Mouse (Mus musculus) common myeloid progenitor, adult 5-6 weeks (primary cell): ENCODE data around the gene Fam118b. TPM values are rescaled to one million over a fixed set of nuclear protein-coding genes. Genes with fewer than 3 reads are reported as not detected.
A peak's percentile ranks its signal among the peaks of the same experiment; 100 is the strongest.

Experiments
- ATAC-seq: replicated peaks from 2 replicates; pipeline ENCODE4 v1.8.0; 2016; ENCODE audit warnings: low read depth, mild to moderate bottlenecking, moderate TSS enrichment, inconsistent platforms; ENCODE audit not compliant: poor library complexity, severe bottlenecking
- total RNA-seq: library from RNA; stranded (forward); fragments of 200-1000, 187-1606 nt; gene quantifications from 2 replicates; pipeline ENCODE4 v1.2.3, GENCODE M21; 2017

Fam118b gene
- 14.6 and 15.7 TPM in 2 replicates for total RNA-seq

DNA sequence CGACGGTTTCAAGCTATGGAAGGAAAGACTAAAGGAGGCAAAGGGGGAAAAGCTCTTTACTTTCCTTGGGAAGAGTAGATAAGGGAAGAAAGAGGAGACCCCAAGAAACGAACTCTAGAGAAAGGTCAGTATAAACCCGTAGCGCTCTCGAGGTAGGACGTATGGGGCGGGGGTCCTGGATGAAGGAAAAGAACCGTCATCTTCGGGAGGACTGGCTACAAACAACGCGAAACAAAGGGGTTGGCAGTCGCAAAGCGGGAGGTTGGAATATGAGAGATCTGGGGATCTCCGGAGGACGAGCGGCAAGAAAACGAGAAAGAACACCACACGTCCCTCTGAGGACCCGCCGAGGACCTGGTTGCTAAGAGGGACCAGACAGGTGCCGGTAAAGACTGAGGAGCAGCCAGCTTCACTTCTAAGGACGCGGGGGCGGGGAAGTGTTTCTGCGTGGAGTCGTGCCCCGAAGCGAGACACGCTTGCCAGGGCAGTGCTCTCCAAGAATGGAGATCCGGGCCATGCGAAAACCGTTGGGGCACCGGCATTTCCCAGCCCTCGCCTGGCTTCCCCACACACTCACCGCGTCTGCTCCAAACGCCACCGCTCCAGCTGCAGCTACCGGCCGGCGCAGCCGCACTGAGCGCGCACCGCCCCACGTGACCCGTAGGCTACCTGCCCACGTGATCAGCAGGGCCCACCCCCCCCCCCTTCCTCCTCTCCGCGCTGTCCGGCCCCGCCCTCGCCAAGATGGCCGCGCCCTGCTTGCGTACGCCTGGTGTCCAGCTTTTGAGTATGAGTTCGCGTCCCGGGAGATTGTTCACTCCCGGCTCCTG is at the start of gene Fam118b, which contains the start of gene Rpusd4:
Gene Fam118b (minus strand): TSS at position 660 of the 830 bp plus-strand sequence.
Gene Rpusd4 (plus strand): TSS at position 720 of the 830 bp plus-strand sequence.
- ATAC-seq: peak; percentile 82

DNA sequence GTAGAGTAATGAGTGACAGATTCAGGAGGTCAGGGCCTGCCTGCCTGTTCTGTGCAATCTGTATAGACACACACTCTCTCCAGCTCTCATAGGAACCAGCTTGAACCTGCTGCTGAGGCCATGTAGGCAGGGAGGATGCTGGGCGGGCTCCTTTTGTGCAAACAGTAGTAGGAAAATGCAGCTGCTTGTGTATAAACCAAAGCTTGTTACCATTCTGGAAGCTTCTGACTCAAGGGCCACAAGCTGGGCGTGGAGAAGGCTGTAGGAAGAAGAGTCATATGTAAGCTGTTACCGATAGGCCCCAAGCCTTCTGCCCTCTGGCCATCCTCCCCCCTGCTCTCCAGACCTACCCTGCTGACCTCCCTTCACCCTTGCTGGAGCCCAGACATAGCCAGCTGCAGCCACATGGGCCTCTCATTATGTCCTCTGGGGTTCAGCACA is 49.2 kb upstream of the Fam118b start:
- no peak for ATAC-seq

DNA sequence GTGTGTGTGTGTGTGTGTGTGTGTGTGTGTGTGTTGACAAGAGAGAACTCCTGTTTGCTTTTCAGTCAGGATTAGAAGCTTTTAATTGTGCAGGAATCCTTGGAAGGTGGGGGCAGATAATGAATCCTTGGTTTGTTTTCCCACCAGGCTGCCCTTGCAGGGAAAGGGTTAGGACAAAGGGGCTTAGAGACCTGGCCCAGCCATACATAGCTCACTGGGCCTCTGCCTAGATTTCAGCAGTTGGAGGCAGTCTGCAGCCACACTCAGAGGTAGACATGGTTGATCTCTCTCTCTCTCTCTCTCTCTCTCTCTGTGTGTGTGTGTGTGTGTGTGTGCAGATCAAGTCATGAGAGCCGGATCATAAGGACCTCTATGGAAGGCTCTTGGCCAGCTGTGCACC is 46.6 kb upstream of the Fam118b start:
- no peak for ATAC-seq

DNA sequence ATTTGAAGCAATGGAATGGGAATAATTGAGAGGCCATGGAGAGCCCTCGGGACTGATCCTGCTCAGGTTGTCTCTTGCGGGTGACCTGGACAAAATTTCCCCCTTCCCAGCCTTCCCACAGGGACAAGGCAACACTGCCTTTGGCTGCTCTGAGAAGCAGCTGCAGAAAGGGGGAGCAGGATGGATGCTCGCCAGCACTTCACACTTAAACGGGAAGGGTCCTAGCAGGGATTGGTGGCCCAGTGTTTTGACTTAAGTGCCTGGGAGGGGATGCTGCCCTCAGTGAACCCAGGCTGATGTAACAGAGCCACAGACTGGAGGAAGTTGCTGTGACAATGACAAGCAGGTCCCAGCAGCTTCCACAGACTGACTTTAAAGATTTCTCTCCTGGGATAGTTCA is 46.0 kb upstream of the Fam118b start:
- ATAC-seq: no peak

DNA sequence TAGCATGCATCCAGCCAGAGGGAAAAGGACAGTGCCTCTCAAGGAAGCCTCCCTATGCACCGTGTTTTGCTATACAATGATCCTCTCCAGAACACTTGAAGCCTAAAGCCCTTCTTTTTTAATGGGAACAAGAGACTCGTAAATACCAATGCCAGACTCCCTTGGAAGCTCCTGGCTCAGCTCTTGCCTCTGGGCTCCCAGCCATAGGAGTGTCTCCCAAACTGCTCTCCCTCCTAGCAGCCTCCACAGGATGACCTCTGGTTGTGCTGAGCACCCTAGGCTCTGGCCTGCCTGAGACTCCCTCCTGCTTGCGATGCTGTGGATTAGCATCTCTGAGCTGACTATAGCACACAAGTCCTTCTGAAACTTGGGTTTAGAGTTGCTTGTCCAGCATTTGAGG is 44.9 kb upstream of the Fam118b start:
- no peak for ATAC-seq

DNA sequence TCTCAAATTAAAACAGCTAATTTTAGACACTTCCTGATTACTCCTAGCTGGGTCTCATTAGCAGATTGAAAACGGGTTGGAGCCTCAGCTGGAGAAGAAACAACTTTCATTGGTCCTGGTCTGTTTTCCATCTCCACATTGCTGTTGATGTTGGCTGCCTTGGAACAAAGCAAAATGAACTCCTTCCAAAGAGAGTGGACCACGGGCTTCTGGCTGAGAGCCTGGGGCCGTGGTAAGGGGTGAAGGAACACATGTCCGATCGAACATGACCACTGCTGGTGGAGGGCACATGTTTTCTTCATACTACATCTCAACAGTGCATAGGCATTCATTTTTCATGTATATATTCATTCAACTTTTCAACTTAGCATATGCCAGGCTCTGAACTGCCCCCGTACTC is 42.8 kb upstream of the Fam118b start:
- no peak for ATAC-seq

DNA sequence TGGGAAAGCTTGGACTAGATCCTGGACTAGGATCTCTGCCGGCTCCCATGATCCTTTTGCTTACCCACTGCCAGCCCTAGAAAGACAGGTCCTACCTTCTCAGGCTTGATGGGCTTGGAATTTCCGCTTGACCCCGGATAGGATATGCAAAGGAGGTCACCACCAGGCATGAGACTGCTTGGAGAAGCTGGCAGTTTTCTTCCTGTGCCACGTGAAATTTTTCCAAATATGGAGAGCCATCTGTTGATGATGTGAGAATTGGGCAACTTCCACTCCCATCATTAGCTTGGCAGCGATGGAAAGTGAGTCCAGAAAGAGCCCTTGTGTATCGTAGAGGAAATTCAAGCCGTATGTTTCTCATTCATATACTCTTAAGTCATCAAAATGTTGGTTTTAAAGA is 39.9 kb upstream of the Fam118b start:
- ATAC-seq: no peak

DNA sequence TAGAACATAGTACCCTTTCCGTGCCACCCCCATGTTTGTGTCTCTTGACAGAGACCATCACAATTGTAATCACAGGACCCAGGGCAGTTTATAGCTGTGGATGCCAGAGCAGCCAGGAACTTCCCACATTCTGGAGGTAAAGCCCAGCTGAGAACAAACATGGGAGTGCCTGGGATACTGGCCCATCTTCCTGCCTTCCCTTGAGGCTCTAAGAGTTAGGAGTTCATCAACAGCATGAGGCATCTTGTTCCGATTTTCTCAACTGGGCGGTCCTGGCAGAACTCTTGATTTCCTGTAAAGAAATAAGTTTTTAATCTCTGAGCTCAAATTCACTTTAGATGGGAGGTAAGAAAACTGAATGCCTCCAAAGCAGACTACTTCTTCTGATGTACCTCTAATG is 34.6 kb upstream of the Fam118b start:
- no peak for ATAC-seq

DNA sequence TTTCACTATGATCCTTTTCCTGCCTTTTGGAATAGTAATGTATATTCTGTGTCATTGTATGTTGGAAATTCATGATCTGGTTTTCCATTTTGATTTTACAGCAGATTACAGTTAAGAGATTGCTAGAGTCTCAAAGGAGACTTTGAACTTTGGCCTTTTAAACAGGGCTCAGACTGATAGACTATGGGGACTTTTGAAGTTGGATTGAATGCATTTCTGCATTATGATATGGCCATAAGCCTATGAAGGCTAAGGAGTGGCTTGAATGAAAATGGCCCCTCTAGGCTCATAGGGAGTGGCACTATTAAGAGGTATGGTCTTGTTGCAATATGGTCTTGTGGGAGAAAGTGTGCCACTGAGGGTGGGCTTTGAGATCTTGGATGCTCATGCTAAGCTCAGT is 30.2 kb upstream of the Fam118b start:
- no peak for ATAC-seq

DNA sequence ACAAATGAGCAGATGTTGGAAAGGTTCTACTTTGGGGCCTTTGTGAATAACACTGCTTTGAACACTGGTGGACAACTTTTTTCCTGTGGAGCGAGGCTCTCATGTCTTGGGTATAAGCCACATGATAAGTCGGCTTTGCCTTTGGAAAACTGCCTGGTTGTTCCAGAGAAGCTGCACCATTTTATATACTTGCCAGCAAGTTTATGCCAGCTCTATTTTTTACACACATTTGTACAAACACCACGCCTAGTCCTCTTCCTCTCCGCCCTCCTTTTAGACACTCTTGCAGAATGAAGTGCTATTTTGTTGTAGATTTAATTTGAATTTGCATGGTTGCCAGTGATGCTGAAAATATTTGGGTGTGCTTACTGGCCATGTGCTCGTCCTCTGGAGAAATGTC is 25.9 kb upstream of the Fam118b start:
- no peak for ATAC-seq

DNA sequence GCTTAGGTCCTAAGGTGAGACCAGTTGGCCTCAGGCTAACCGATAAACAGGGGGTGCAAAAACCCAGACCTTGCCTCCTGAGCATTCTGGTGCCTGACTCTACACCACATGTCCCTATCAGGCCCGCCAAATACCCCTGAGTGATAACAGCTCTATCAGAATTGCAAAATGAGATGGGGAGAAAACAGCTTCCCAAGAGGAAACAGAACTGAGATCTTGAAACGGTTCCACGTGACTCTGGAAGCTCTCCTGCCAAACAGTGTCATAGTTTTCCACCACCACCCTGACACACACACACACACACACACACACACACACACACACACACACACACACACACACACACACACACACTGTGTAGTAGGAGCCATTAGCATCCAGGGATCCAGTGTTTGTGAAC is 23.3 kb upstream of the Fam118b start:
- ATAC-seq: no peak

DNA sequence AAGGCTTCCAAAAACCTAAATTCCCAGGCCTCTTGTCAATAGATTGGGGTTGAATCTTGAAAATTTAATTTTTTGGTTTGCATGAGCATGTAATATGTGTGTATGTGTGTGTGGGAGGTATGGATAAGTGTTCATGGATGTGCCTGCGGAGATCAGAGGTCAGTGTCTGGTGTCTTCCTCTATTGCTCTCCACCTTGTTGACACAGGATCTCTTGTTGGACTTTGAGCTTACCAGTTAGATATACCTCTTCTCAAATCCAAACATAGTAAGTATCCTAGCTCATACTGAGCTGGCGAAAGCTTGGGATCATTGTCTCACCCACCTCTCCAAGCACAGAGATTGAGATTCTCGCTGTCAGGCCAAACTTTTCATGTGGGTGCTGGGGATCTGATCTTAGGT is 22.8 kb upstream of the Fam118b start:
- no peak for ATAC-seq

DNA sequence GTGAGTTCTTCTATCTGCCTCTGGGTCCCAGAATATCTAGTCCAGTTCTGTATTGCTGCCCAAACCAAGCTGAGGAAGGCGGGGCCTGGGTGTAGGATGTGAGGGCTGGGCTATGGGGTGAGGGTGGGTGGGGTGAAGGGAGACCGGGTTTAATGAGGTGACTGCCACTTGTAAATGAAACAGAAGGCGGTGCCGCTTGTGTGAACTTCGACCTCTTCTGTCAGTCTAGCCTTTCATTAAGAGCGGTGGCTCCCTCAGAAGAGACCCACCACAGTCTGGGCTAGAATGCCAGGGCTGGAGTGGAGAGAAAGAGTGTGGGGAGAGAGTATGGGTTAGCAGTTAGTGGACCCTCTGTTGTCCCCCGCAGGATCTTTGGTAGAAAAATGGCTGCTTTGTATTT is 22.4 kb upstream of the Fam118b start:
- no peak for ATAC-seq

DNA sequence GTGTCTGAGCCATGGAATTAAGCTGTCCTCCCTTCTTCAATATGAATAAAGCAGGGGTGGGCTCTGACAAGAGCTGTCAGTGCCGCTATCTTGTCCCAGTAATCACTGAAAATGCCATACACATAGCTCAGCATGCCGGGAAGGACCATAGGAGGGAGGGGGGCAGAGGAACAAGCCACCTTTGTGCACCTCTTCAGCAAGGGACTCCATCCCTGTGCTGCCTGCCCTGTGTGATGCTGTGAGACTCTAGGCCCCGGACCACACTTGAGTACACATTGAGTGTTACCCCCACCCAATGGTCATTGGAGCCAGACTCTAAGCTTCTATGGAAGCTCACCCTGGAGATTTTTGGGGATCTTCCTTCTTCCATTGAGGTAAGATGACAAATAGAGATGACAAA is 18.7 kb upstream of the Fam118b start:
- no peak for ATAC-seq

DNA sequence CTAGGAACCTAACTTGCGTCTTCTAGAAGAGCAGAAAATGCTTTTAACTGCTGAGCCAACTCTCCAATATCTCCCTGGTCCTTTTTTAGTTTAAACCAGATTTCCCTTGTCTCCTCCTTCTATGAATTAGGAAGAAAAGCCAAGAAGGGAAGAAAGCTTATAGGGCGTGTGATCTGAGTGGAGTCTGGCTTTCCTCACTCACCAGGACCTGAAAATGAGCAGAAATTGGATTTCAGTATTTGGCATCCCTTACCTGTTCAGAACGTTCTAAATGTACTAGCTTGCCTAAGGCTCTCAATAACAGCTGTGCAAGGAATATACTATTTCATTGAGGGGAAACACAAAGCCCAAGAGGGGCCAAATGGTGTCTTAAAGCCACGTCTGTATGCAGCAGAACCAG is 16.7 kb upstream of the Fam118b start:
- ATAC-seq: no peak

DNA sequence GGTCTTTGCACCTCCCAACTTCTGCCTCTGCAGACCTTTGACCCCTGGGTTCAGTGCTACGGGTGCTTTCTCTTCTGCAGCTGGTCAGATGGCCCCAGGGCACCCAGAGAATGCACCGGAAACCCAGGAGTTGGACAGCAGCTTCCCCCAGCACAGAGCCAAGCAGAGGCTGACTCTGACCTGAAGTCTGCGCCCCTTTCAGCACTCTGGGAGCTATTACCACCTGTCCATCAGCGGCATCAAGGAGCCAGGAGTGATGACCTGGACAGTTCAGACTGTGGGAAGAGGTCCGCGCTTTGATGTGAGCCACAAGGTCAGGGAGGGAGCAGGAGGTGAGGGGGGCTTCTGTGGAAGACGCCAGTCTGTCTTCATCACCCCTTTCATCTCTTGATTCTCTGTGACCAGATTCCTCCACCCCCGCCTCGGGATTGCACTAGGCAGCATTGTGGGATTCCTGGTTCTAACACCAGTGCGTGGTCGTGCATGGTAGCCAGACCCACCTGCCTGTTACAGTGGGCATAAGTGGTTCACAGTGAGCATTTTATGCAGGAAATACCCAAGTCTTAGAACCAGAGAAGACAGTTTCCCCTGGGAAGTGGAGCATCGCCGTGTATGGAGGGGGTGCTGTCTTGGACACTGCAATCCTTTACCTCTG is 15.9 kb upstream of the Fam118b start:
- ATAC-seq: no peak

DNA sequence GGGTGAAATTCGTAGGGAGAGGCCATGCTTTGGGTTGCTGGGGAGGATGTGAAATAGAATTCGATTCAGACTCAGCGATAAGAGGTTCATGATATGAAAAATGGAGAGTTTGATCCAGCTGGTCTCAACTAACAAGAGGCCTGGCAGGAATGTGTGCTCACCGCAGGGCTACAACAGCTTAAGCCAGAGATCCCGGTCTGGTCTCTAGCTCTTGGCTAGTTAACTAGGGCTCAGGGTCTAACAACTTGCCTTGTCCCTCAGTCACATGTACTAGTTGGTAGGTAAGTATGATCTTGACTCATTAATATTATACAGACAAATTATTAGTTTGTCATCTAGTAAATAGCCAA is 15.2 kb upstream of the Fam118b start:
- ATAC-seq: 0 out of 2 replicates have a peak, but pooled peaks have one; percentile 2

DNA sequence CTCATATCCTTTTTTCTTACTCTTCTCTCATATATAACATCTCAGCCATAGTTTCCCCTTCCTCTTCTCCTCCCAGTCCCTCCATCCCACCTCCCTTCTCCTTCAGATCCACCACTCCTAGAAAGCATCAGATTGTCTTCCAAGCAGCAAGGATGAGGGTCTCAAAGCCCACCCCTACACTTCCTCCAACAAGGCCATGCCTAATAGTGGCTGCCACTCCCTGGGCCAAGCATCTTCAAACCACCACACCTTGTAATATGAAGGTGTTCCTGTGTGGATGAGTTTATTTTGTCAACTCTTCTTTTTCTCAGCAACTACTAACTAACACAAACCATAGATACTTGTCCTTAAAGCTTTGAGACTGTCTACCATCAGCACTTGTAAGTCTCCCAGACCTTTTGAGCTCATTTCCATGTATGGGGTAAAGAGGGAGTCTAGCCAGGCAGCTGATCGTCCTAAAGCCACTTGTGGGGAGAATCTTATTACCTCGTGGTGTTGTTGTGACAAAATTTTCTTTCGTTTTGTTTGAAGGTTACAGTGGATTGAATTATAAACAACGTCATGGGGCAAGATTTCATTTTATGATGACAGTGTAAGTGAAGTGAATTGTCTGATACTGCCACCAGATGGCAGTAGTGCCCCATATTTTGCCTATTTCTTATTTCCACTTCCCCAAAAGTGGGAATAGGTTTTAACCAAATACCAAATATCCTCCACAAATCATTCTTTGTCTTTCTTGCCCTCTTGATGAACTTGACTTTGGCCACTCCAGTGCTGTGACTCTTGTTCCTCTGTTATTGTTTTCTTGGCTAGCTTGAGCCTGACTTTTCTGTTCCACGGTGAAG is 14.6 kb upstream of the Fam118b start:
- ATAC-seq: peak; percentile 84

DNA sequence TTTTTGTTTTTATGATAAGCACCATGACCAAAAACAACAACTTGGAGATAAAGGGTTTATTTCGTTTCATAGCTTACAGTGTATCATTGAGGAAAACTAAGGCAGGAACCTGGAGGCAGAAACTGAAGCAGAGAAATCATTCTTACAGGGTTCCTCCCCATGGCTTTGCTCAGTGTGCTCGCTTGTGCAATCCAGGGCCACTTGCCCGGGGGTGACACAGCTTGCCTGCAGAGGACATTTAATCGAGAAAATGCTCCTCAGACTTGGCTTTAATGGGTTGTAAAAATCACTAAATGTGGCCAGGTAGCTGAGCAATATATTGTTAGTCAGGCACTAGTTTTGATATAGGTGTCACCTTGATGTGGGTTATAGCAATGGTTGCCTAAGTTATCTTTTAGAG is 10.8 kb upstream of the Fam118b start:
- ATAC-seq: no peak

DNA sequence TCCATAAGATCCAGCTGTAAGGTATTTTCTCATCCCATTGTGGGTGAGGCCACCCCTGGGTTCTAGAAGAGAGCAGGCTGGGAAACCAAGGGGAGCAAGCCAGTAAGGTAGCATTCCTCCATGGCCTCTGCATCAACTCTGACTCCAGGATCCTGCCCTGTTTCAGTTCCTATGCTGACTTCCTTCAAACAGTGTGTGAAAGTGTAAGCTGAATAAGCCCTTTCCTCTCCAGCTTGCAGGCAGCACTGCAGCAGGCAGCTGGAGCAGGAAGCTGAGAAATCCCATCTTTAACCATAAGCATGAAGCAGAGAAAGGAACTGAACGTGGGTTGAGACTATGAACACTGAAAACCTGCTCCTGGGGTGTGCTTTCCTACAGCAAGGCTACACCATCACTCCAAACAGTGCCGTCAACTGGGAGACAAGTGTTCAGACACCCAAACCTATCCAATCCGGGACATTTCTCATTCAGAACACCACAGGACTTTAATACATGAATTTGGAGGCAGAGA is 10.3 kb upstream of the Fam118b start:
- ATAC-seq: peak; percentile 41; the same call in 1 of the 2 replicates
